Mouse (Mus musculus) ES-Bruce4 (cell line): Measurements from ENCODE around the gene Ifitm6.

Experiments
- CTCF ChIP-seq: IDR thresholded peaks from one replicate; pipeline ENCODE4 v1.8.1; 2011; ENCODE audit warnings: low read depth, low read length
- EP300 ChIP-seq: IDR thresholded peaks from 2 replicates; pipeline ENCODE4 v1.6.1; 2011; ENCODE audit warnings: low read depth, low read length; ENCODE audit not compliant: insufficient read depth
- POLR2A ChIP-seq: IDR thresholded peaks from one replicate; pipeline ENCODE4 v1.8.1; 2011; ENCODE audit warnings: low read length; ENCODE audit not compliant: insufficient read depth

- no peak for TF ChIP-seq POLR2A
- peak; percentile 15; the same call in 1 of the 2 replicates for TF ChIP-seq EP300
- TF ChIP-seq CTCF, result no peak
Observed at GRCm38 (mm10) chr7:141006446-141006845, 11.3 kb downstream of the Ifitm6 start.
